Mouse (Mus musculus): ENCODE data around the gene Fam192a. TPM values are rescaled to one million over a fixed set of nuclear protein-coding genes. Genes with fewer than 3 reads are reported as not detected.

Gene Fam192a
- polyA plus RNA-seq, 1 experiment from 2014 or later, result 108 TPM

DNA sequence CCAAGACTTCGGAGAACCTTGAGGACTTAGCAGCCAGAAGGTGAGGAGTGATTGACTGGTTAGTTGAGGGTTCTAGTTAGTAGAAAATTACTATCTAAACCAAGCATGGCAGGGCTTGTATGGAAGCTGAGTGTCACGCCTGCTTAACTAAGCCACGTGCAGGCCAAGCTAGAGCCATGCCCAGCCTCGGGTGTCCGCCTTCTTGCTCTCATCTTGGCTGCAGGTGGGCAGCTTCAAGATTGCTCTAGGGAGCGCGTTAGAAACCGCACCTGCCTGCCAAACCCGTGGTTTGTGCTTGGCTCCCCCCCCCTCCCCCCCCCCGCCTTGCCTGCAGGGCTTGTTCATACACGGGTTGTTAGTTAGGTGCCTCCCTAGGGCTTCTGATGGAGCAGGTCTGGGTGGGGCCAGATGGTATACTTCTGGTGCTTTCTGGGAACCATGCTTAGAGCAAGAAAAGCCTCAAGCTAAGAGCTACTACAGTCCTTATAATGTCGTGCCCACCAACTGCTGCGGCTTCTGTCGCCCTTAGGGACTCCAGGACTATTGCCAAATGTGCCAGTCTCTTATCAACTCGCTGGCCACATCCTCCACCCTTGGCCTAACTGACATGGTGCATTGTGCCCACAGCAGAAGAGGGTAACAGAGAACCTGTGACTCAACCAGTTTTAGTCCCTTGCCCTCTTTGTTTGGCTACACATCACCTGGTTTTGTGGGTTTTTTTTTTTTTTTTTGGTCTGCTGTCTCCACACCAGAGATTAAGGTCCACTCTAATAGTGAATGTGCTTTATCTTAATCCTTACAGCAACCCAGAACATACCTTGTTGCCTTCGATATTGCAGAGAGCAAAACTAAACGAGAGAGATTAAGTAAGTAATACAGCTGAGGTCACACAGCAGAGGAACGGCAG is 60.7 kb downstream of the Fam192a start:
- peaks cover 9% of the 10 kb centered on the region; the same call in 1 of the 2 replicates for H3K4me1 ChIP-seq

DNA sequence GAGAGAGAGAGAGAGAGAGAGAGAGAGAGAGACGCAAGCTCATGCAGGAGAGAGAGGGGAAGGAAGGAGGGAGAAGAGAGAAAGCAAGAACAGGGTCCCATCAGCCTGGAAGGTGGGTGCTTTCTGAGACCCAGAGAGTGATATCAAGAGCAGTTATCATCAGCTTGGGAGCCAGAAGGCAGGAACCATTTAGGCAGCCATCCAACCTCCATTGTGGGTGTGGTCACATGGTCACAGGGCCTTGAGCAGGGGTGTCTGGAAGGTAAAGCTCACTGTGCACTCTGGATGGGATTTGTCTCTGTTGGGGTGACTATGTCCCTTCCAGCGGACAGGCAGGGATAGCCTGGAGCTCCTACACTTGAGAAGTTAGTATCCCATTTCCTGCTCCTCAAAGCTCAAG is 61.8 kb downstream of the Fam192a start:
- Histone ChIP-seq H3K4me3 (no peak overlapping the region), H3K4me2 (no peak overlapping the region), H3K27me3 (no peaks in the 10 kb centered on the region), H3K27ac (no peak overlapping the region), H3K36me3 (ENCODE audit: poor library complexity, severe bottlenecking) (no peaks in the 10 kb centered on the region), H3K9ac (no peak overlapping the region), H3K4me1 (peaks cover 18% of the 10 kb centered on the region), H3K9me3 (replicated peaks) (no peaks in the 10 kb centered on the region)
- no peak for ATAC-seq
- 72% methylated on average over 2 of the region's 2 CpGs for WGBS

More for the DNA sequence above, 60.7 kb downstream of the Fam192a start:
- no peak for ATAC-seq
- H3K27ac ChIP-seq, result no peak overlapping the region
- H3K9ac ChIP-seq, result no peak overlapping the region
- 80% methylated on average over 18 of the region's 18 CpGs for WGBS
- H3K27me3 ChIP-seq, result no peaks in the 10 kb centered on the region
- H3K4me2 ChIP-seq, result no peak overlapping the region
- no peaks in the 10 kb centered on the region for H3K36me3 ChIP-seq (ENCODE audit: poor library complexity, severe bottlenecking)
- H3K4me3 ChIP-seq, result no peak overlapping the region
- no peaks in the 10 kb centered on the region for H3K9me3 ChIP-seq (replicated peaks)

DNA sequence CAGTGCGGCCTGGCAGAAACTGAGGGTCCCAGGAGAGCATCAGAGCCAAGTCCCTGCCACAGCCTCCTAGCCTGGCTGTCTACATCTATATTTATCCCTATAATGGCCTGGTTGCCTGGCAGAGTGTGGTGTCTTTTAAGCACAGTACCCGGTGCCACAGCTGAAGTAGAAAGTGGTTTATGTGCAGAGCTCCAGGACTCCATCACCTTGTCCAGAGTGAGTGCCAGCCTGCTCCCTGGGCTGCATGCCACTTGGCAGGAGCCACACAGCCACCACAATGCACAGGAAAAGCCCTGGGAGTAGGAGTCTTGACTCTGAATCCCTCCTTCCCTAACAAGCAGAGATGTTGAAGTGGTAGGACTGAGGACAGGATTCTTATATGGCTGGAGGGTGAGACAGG is 64.3 kb downstream of the Fam192a start:
- peaks cover 41% of the 10 kb centered on the region for H3K4me1 ChIP-seq
- H3K9ac ChIP-seq, result no peak overlapping the region
- H3K4me3 ChIP-seq, result no peak overlapping the region
- ATAC-seq, result no peak
- no peaks in the 10 kb centered on the region for H3K9me3 ChIP-seq (replicated peaks)
- WGBS, result 77% methylated on average over 2 of the region's 2 CpGs
- no peak overlapping the region for H3K27ac ChIP-seq
- H3K27me3 ChIP-seq, result 0 out of 2 replicates have a peak, but pooled peaks cover 6% of the 10 kb centered on the region
- no peak overlapping the region for H3K4me2 ChIP-seq
- H3K36me3 ChIP-seq (ENCODE audit: poor library complexity, severe bottlenecking), result no peaks in the 10 kb centered on the region

DNA sequence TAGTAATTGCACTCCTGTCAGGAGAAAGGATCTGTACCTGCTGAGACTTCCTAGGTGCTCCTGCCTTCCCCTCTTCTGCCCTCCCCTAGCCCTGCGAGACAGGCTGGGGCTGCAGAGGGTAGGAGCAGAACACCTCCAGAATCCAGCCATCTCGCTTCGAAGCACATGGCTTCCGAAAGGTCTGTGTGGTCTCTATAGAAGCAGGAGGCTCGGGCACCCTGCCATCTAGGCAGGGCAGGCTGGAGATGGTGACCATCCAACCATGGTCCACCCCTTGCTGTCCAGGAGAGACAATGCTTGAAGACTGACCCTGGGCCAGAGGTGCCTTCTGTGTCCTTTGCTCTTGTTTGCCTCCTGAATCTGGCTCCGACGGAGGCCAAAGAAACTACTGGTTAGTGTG is 66.2 kb downstream of the Fam192a start:
- Histone ChIP-seq H3K4me1 (peaks cover 43% of the 10 kb centered on the region), H3K9ac (no peak overlapping the region), H3K27ac (no peak overlapping the region), H3K4me3 (no peak overlapping the region), H3K27me3 (0 out of 2 replicates have a peak, but pooled peaks cover 6% of the 10 kb centered on the region), H3K4me2 (no peak overlapping the region), H3K9me3 (replicated peaks) (no peaks in the 10 kb centered on the region), H3K36me3 (ENCODE audit: poor library complexity, severe bottlenecking) (no peaks in the 10 kb centered on the region)
- WGBS, result 71% methylated on average over 7 of the region's 7 CpGs
- no peak for ATAC-seq

DNA sequence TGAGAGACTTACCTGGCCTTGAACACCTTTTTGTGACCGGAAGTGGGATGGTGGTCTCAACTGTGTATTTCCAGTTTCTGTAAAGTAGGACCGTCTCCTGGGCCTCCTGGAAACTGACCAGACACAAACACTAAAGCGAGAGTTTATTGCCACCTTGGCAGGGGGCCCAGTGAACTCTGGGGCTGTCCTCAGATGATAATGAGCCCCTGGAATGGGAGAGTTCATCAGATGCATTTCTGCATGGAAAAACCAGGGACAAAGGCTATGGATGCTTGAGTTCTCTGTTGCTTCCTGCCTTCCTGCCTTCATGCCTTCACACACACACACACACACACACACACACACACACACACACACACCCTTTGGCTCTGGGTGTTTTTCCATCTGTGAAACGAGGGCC is 67.2 kb downstream of the Fam192a start:
- Histone ChIP-seq H3K9me3 (replicated peaks) (no peaks in the 10 kb centered on the region), H3K36me3 (ENCODE audit: poor library complexity, severe bottlenecking) (no peaks in the 10 kb centered on the region), H3K27ac (0 out of 2 replicates have a peak overlapping the region, but pooled peaks have one; percentile 1), H3K27me3 (0 out of 2 replicates have a peak, but pooled peaks cover 6% of the 10 kb centered on the region), H3K4me3 (no peak overlapping the region), H3K4me1 (peaks cover 43% of the 10 kb centered on the region), H3K4me2 (peak overlapping the region; percentile 94), H3K9ac (no peak overlapping the region)
- no peak for ATAC-seq
- WGBS, result 37% methylated on average over 4 of the region's 4 CpGs

DNA sequence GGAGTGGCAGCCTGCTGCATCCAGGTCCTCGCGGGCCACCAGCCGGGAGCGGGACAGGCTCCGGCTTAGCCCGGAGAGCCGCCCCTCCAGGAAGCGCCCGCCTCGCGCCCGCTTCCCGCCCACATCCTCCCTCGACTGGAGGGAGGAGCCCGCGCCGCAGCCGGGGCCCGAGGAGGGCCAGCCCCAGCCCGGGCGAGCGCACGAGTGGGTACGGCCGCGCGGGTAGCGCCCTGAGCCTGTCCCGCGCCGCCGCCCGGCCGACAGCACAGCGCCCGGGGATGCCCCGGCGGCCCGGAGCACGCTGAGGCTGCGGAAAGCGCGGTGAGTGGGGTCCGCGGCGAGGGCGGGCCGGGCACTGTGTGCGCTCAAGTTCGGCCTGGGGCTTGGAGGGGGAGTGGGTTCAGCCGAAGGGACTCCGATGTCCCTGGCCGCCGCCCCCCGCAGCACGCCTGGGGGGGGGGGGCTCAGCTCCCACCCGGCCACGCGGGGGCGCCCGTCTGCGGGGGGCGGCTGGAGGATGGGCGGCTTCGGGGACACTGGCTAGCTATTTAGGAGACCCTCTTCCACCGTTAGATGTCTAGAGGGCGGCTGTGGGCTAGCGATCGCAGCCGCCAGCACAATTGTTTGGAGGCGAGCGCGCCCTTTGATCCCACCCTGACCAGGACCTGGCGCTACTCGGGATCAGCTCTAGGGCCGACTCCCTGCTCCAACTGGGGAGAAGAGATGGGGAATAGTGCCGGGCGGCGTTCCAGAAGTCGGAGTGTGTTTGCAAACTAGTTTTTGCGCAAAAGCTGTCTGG is 68.7 kb downstream of the Fam192a start, which contains the start of gene Cpne2:
TSS of gene Cpne2 (plus strand) at position 118 of the 799 bp plus-strand sequence.
- ATAC-seq, result peak; percentile 89
- H3K4me1 ChIP-seq, result peaks cover 43% of the 10 kb centered on the region
- H3K27me3 ChIP-seq, result 0 out of 2 replicates have a peak, but pooled peaks cover 6% of the 10 kb centered on the region
- WGBS, result under 1% methylated on average over 66 of the region's 81 CpGs
- peak within 1 kb of the TSS; percentile 71 for H3K4me3 ChIP-seq
- peak within 1 kb of the TSS; percentile 94 for H3K4me2 ChIP-seq
- no peaks in the 10 kb centered on the region for H3K36me3 ChIP-seq (ENCODE audit: poor library complexity, severe bottlenecking)
- peak within 1 kb of the TSS; percentile 81 for H3K9ac ChIP-seq
- H3K27ac ChIP-seq, result peak within 1 kb of the TSS; percentile 31; the same call in 1 of the 2 replicates
- H3K9me3 ChIP-seq (replicated peaks), result no peaks in the 10 kb centered on the region

DNA sequence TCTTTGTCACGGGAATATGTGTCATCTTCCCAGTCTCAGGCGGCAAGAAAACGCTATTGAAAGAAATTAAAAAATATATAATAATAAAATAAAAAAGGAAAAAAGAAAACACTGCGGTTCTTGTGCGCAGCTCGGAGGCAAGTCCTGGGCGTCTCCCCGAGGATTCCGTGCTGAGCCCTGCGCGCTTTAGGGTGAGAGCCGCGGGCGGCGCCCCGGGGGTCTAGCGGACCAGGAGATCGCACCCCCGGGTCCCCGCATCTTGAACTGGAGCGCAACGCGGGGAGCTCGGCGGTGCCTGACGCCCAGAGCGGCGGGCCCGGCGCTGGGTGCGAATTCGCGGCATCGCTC is 69.3 kb downstream of the Fam192a start:
- Histone ChIP-seq H3K4me3 (peak overlapping the region; percentile 71), H3K4me2 (peak overlapping the region; percentile 94), H3K27me3 (0 out of 2 replicates have a peak, but pooled peaks cover 6% of the 10 kb centered on the region), H3K4me1 (peaks cover 41% of the 10 kb centered on the region), H3K36me3 (ENCODE audit: poor library complexity, severe bottlenecking) (no peaks in the 10 kb centered on the region), H3K9ac (peak overlapping the region; percentile 81), H3K9me3 (replicated peaks) (no peaks in the 10 kb centered on the region), H3K27ac (peak overlapping the region; percentile 31; the same call in 1 of the 2 replicates)
- peak; percentile 34; the same call in 1 of the 2 replicates for ATAC-seq
- under 1% methylated on average over 33 of the region's 34 CpGs for WGBS

DNA sequence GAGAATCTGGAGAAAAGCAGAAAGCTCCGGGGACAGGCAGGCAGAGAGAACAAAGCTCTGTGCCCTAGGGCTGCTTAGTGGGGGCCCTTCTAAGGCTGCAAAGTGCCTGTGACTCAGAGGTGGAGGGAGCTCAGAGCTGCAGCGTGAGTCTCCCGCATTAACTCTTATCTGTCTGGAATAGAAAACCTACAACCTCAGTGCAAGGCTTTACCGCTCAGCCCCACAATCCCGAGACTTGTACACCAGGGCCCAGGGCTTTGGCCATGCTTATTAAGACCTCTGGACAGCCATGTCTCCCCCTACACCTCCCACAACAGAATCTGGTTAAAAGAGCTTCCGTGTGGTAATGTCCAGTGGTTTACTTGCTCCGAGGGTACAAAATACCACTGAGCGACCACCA is 69.8 kb downstream of the Fam192a start:
- no peak for ATAC-seq
- Histone ChIP-seq H3K27ac (0 out of 2 replicates have a peak overlapping the region, but pooled peaks have one; percentile 31), H3K4me2 (peak overlapping the region; percentile 94), H3K36me3 (ENCODE audit: poor library complexity, severe bottlenecking) (no peaks in the 10 kb centered on the region), H3K9me3 (replicated peaks) (no peaks in the 10 kb centered on the region), H3K9ac (peak overlapping the region; percentile 81), H3K27me3 (0 out of 2 replicates have a peak, but pooled peaks cover 6% of the 10 kb centered on the region), H3K4me1 (peaks cover 40% of the 10 kb centered on the region), H3K4me3 (peak overlapping the region; percentile 71)
- WGBS, result under 1% methylated on average over 8 of the region's 8 CpGs

DNA sequence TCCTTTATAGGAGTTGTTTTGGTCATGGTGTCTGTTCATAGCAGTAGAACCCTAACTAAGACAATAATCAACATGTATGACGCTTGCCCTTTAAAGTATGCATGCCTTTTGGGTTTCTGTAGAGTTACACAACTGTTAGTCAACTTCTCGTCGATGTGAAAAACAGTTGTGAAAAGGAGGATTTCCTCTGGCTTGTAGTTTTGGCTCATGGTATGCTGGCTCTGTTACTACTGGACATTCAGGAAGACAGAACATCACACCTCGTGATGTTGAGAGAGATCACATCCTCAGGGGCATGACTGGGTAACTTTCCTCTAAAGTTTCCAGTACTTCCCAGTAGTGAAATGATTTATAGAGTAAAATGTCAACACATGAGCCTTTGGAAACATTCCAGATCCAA is 71.2 kb downstream of the Fam192a start:
- Histone ChIP-seq H3K4me3 (no peak overlapping the region), H3K9ac (no peak overlapping the region), H3K27me3 (0 out of 2 replicates have a peak, but pooled peaks cover 6% of the 10 kb centered on the region), H3K4me1 (peaks cover 37% of the 10 kb centered on the region), H3K9me3 (replicated peaks) (no peaks in the 10 kb centered on the region), H3K27ac (no peak overlapping the region), H3K36me3 (ENCODE audit: poor library complexity, severe bottlenecking) (no peaks in the 10 kb centered on the region), H3K4me2 (no peak overlapping the region)
- ATAC-seq, result no peak
- 94% methylated on average over 4 of the region's 4 CpGs for WGBS

DNA sequence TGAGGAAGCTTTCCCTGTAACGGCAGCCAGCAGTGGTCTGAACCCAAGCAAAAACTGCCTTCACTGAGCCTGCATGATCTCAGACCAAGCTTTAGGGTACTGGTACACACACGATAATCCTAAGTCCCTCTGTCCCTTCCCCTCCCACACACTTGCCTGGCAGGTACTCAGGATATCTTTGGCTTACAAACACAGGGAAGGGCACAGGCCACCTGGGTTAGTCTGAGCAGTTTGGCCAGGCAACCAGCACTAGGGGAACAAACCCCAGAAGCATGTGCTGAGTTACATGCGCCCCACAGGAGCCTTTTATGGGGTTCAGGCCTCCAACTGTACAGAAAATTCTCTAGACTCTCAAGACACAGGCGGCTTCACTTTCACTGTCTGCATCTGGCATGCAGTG is 71.9 kb downstream of the Fam192a start:
- H3K4me2 ChIP-seq, result no peak overlapping the region
- peaks cover 30% of the 10 kb centered on the region for H3K4me1 ChIP-seq
- ATAC-seq, result no peak
- H3K36me3 ChIP-seq (ENCODE audit: poor library complexity, severe bottlenecking), result no peaks in the 10 kb centered on the region
- no peaks in the 10 kb centered on the region for H3K9me3 ChIP-seq (replicated peaks)
- H3K4me3 ChIP-seq, result no peak overlapping the region
- H3K27me3 ChIP-seq, result 0 out of 2 replicates have a peak, but pooled peaks cover 6% of the 10 kb centered on the region
- H3K27ac ChIP-seq, result no peak overlapping the region
- H3K9ac ChIP-seq, result no peak overlapping the region
- WGBS, result 81% methylated on average over 4 of the region's 4 CpGs

DNA sequence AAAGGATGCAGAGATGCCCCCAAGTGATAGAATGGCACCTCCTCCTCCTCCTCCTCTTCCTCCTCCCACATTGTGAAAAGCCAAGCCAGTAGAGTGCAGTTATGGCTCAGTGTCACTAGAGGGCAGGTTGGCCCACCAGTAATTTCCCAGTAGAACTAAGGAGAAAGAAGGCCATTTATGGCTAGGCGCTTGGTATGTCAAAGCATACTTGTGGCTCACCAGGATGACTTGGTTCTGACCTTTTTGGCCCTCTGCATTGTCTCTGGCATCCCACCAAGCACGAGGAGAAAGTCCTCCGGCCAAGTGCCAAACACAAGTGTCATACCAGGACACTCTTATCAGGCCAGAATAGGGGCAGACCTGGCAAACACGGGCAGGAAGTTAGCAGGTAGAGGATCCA is 73.6 kb downstream of the Fam192a start:
- no peak overlapping the region for H3K27ac ChIP-seq
- H3K36me3 ChIP-seq (ENCODE audit: poor library complexity, severe bottlenecking), result no peaks in the 10 kb centered on the region
- H3K27me3 ChIP-seq, result no peaks in the 10 kb centered on the region
- H3K4me2 ChIP-seq, result no peak overlapping the region
- peaks cover 13% of the 10 kb centered on the region for H3K4me1 ChIP-seq
- ATAC-seq, result peak; percentile 14; the same call in 1 of the 2 replicates
- 42% methylated on average over 4 of the region's 4 CpGs for WGBS
- no peak overlapping the region for H3K9ac ChIP-seq
- H3K9me3 ChIP-seq (replicated peaks), result no peaks in the 10 kb centered on the region
- H3K4me3 ChIP-seq, result no peak overlapping the region

DNA sequence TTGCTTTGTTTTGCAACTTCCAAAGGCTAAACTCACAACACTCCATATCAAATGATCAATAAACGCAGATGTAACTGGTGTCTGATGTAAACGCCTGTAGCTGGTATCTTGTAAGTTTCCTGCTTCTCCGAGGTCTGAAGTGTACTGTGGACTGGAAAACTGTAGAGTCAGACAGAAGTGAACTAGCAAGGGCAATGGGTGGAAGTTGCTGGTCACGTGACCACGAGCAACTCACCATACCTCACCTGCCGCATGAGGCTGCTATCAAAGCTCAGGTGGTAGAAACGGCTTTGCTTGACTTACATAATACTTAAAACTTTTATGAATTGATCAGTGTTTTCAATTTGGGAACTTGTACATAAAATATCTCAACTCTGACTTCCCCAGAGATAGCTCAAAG is 74.6 kb downstream of the Fam192a start:
- Histone ChIP-seq H3K9me3 (replicated peaks) (no peaks in the 10 kb centered on the region), H3K27me3 (no peaks in the 10 kb centered on the region), H3K4me2 (no peak overlapping the region), H3K4me3 (no peak overlapping the region), H3K9ac (no peak overlapping the region), H3K27ac (no peak overlapping the region), H3K36me3 (ENCODE audit: poor library complexity, severe bottlenecking) (no peaks in the 10 kb centered on the region), H3K4me1 (peaks cover 5% of the 10 kb centered on the region; the same call in 1 of the 2 replicates)
- 84% methylated on average over 7 of the region's 7 CpGs for WGBS
- ATAC-seq, result no peak
